13 mouse cellular contexts compared by ENCODE assay signal in genomic region chr3:53557388-53558214, GRCm38 (mm10).
DNase-seq lines count a peak whose midpoint lies in the region; ATAC-seq lines count a peak whose summit lies in the region.
"Had no signal": no experiment of that assay in that cellular context is flagged by ENCODE, and none has a peak within 500 bp of the region (broad histone marks: within the 10 kb centered on the region; RNA-seq: fewer than 3 reads in every experiment).

No protein-coding gene starts in this region.

- H3K4me1 ChIP-seq in kidney, embryonic 15.5 days, result peaks cover 57% of the 10 kb centered on the region
- H3K4me1 ChIP-seq in midbrain, embryonic 16.5 days (ENCODE audit: control insufficient read depth, insufficient read depth, low read length), result no peaks in the 10 kb centered on the region

- WGBS in kidney, embryonic 15.5 days, result 68% methylated on average over 16 of the region's 16 CpGs
- 79% methylated on average over 16 of the region's 16 CpGs for WGBS in midbrain, embryonic 16.5 days

- no peaks in the 10 kb centered on the region for H3K9me3 ChIP-seq in kidney, embryonic 15.5 days (replicated peaks)
- H3K9me3 ChIP-seq in midbrain, embryonic 16.5 days (replicated peaks; ENCODE audit: control insufficient read depth, low read length, poor library complexity, severe bottlenecking), result no peaks in the 10 kb centered on the region
- H3K9me3 ChIP-seq: heart, embryonic 15.5 days; limb, embryonic 12.5 days had no signal

- H3K4me3 ChIP-seq in kidney, embryonic 15.5 days (replicated peaks), result no peak overlapping the region
- no peak overlapping the region for H3K4me3 ChIP-seq in midbrain, embryonic 16.5 days (ENCODE audit: low read depth, low read length)
- H3K4me3 ChIP-seq: heart, embryonic 15.5 days; limb, embryonic 12.5 days had no signal

- H3K27ac ChIP-seq in kidney, embryonic 15.5 days, result 0 out of 2 replicates have a peak overlapping the region, but pooled peaks have one; percentile 22
- H3K27ac ChIP-seq in midbrain, embryonic 16.5 days (ENCODE audit: low read length), result no peak overlapping the region
- H3K27ac ChIP-seq: heart, embryonic 15.5 days; limb, embryonic 12.5 days had no signal

- H3K4me2 ChIP-seq in kidney, embryonic 15.5 days, result no peak overlapping the region
- no peak overlapping the region for H3K4me2 ChIP-seq in midbrain, embryonic 16.5 days (ENCODE audit: low read length)
- H3K4me2 ChIP-seq: heart, embryonic 15.5 days; limb, embryonic 12.5 days had no signal

- DNase-seq in adrenal gland, postnatal 10 days, result peak; percentile 5
- no peak for DNase-seq in adrenal gland, postnatal 25 days
- no peak for DNase-seq in kidney, postnatal 25 days
- peak; percentile 5 for DNase-seq in brain, adult 2 months (ENCODE audit: low read depth, low spot score)
- no peak for DNase-seq in gastrocnemius, postnatal 10 days
- DNase-seq in right cerebral cortex, postnatal 4 days, result no peak
- DNase-seq: cerebellum, adult 11 months; gastrocnemius, postnatal 36 days had no signal

- H3K27me3 ChIP-seq in kidney, embryonic 15.5 days, result no peaks in the 10 kb centered on the region
- H3K27me3 ChIP-seq in midbrain, embryonic 16.5 days (ENCODE audit: control insufficient read depth, insufficient read depth, low read depth, low read length), result no peaks in the 10 kb centered on the region
- H3K27me3 ChIP-seq: heart, embryonic 15.5 days; limb, embryonic 12.5 days had no signal

- ATAC-seq in kidney, embryonic 15.5 days (replicated peaks; ENCODE audit: low FRiP score), result no peak
- peak; percentile 36; the same call in 1 of the 2 replicates for ATAC-seq in midbrain, embryonic 16.5 days

- H3K36me3 ChIP-seq in kidney, embryonic 15.5 days, result no peaks in the 10 kb centered on the region
- no peaks in the 10 kb centered on the region for H3K36me3 ChIP-seq in midbrain, embryonic 16.5 days (ENCODE audit: control insufficient read depth, insufficient read depth, low read length)
- H3K36me3 ChIP-seq: G1E; heart, embryonic 15.5 days; limb, embryonic 12.5 days had no signal

- H3K9ac ChIP-seq in kidney, embryonic 15.5 days, result no peak overlapping the region
- H3K9ac ChIP-seq in midbrain, embryonic 16.5 days (ENCODE audit: low read depth, low read length), result no peak overlapping the region
- H3K9ac ChIP-seq: heart, embryonic 15.5 days; limb, embryonic 12.5 days had no signal

Comparison
In these comparisons a context has a peak if more than half of its experiments do, and no peak if none do; other contexts are left out.
1. DNase-seq: peak in adrenal gland, postnatal 10 days (single experiment) and brain, adult 2 months (single experiment); none in adrenal gland, postnatal 25 days (single experiment), kidney, postnatal 25 days (0 of 2), gastrocnemius, postnatal 10 days (single experiment) and right cerebral cortex, postnatal 4 days (single experiment).